Mouse (Mus musculus) olfactory bulb, adult 2 months (tissue): ENCODE measurements around the gene Cdv3. TPM values are rescaled to one million over a fixed set of nuclear protein-coding genes. Genes with fewer than 3 reads are reported as not detected.
A peak's percentile ranks its signal among the peaks of the same experiment; 100 is the strongest.

Source experiments
- H3K27ac ChIP-seq: fragments of 200-500 bp; 2 replicates; pipeline ENCODE4 v1.5.1; 2012; ENCODE audit warnings: low read depth, low read length; ENCODE audit not compliant: insufficient read depth
- H3K4me1 ChIP-seq: fragments of 200-500 bp; 2 replicates; pipeline ENCODE4 v1.6.1; 2012; ENCODE audit warnings: low read length; ENCODE audit not compliant: control insufficient read depth, insufficient read depth
- H3K4me3 ChIP-seq: fragments of 200-500 bp; 2 replicates; pipeline ENCODE4 v1.5.1; 2012; ENCODE audit warnings: mild to moderate bottlenecking, low read depth, low read length, moderate library complexity; ENCODE audit not compliant: insufficient read depth
- CTCF ChIP-seq: fragments of 200-500 bp; IDR thresholded peaks from 2 replicates; pipeline ENCODE4 v1.5.1; 2012; ENCODE audit warnings: low read depth, mild to moderate bottlenecking, low read length, moderate library complexity; ENCODE audit not compliant: insufficient read depth
- POLR2A ChIP-seq: fragments of 200-500 bp; IDR thresholded peaks from 2 replicates; pipeline ENCODE4 v1.6.1; 2012; ENCODE audit warnings: mild to moderate bottlenecking, low read depth, low read length, moderate library complexity; ENCODE audit not compliant: insufficient read depth
- WGBS: fragments of 180-500 bp; shearing (Covaris S2); methylation state at CpG from one replicate; pipeline ENCODE4 v1.1.7; 2018; 5-methylcytosine and 5-hydroxymethylcytosine counted together
- polyA plus RNA-seq: library from polyadenylated mRNA; stranded (reverse); fragments of >200 nt; gene quantifications from 2 replicates; pipeline ENCODE4 v1.2.4, GENCODE M21; 2012; ENCODE audit warnings: low replicate concordance; ENCODE audit not compliant: missing spikeins, insufficient read depth, insufficient read length

The Cdv3 gene
- polyA plus RNA-seq, 1 experiment: 81.3 TPM

- peaks cover 2% of the 10 kb centered on the region; the same call in 1 of the 2 replicates for H3K4me1 ChIP-seq
- H3K27ac ChIP-seq: no peak overlapping the region
- no peak overlapping the region for H3K4me3 ChIP-seq
- TF ChIP-seq CTCF (no peak), POLR2A (no peak)
- 69% methylated on average over 10 of the region's 10 CpGs for WGBS
Observed at GRCm38 (mm10) chr9:103378686-103379085, 13.0 kb upstream of the Cdv3 start.

- no peak overlapping the region for H3K27ac ChIP-seq
- no peak for TF ChIP-seq CTCF
- TF ChIP-seq POLR2A: no peak
- H3K4me1 ChIP-seq: no peaks in the 10 kb centered on the region; the same call in 1 of the 2 replicates
- no peak overlapping the region for H3K4me3 ChIP-seq
- 79% methylated on average over 7 of the region's 7 CpGs for WGBS
Observed at GRCm38 (mm10) chr9:103376346-103377320, 11.0 kb upstream of the Cdv3 start.

- WGBS: 75% methylated on average over 5 of the region's 5 CpGs
- no peak overlapping the region for H3K27ac ChIP-seq
- TF ChIP-seq POLR2A: no peak
- no peak for TF ChIP-seq CTCF
- no peak overlapping the region for H3K4me3 ChIP-seq
- peaks cover 7% of the 10 kb centered on the region for H3K4me1 ChIP-seq
Observed at GRCm38 (mm10) chr9:103372271-103373010, 6.8 kb upstream of the Cdv3 start.

GRCm38 (mm10) chr9:103369951-103370350 is 4.3 kb upstream of the Cdv3 start:
- peaks cover 11% of the 10 kb centered on the region for H3K4me1 ChIP-seq
- H3K4me3 ChIP-seq: no peak overlapping the region
- H3K27ac ChIP-seq: no peak overlapping the region
- TF ChIP-seq POLR2A (no peak), CTCF (no peak)
- WGBS: 62% methylated on average over 4 of the region's 4 CpGs

GRCm38 (mm10) chr9:103366356-103366755 is 716 bp upstream of the Cdv3 start:
- Histone ChIP-seq H3K27ac (peak overlapping the region; percentile 8), H3K4me1 (peaks cover 11% of the 10 kb centered on the region), H3K4me3 (peak overlapping the region; percentile 31; the same call in 1 of the 2 replicates)
- WGBS: 64% methylated on average over 9 of the region's 9 CpGs
- TF ChIP-seq POLR2A: no peak
- TF ChIP-seq CTCF: no peak

- no peak; the same call in 1 of the 2 replicates for TF ChIP-seq CTCF
- no peak; the same call in 1 of the 2 replicates for TF ChIP-seq POLR2A
- Histone ChIP-seq H3K4me1 (peaks cover 5% of the 10 kb centered on the region), H3K4me3 (peak overlapping the region; percentile 93), H3K27ac (peak overlapping the region; percentile 92)
- 3% methylated on average over 92 of the region's 94 CpGs for WGBS
Observed at GRCm38 (mm10) chr9:103364601-103365289, 895 bp downstream of the Cdv3 start.

GRCm38 (mm10) chr9:103363730-103364417 is 1.8 kb downstream of the Cdv3 start:
- peaks cover 4% of the 10 kb centered on the region; the same call in 1 of the 2 replicates for H3K4me1 ChIP-seq
- no peak overlapping the region for H3K27ac ChIP-seq
- H3K4me3 ChIP-seq: peak overlapping the region; percentile 93
- TF ChIP-seq CTCF: no peak
- no peak for TF ChIP-seq POLR2A
- 4% methylated on average over 21 of the region's 21 CpGs for WGBS

- 39% methylated on average over 6 of the region's 6 CpGs for WGBS
- Histone ChIP-seq H3K4me3 (no peak overlapping the region), H3K27ac (no peak overlapping the region), H3K4me1 (peaks cover 4% of the 10 kb centered on the region; the same call in 1 of the 2 replicates)
- TF ChIP-seq POLR2A: no peak
- no peak for TF ChIP-seq CTCF
Observed at GRCm38 (mm10) chr9:103363088-103363487, 2.6 kb downstream of the Cdv3 start.
